In the genomic region with DNA sequence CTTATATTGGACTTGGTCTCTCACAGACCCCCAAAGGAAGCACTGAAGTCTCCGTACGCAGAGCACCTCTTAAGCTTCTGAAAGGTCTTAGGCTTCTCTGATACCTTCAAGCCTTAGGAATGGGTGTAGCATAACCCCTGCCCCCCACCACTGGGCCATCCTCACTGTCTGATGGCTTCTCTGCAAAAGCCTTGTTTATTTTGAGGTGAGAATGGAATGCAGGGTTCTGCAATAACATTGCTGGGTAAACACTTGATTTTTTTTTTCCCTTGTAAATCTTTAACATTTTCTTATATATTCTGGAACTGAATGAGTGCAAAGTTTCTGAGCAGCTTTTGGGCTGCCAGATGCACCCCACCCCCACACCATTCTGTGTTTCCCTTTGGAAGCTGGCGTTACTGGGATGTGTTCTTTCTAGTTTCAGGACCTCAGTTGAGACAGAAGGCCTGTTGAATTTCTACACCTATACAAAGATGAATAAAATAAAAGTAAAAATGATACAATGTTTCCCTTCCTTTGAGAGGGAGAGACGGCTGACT, we compare ENCODE assay signal across 29 mouse cellular contexts. TPM values are rescaled to one million over a fixed set of nuclear protein-coding genes. Genes with fewer than 3 reads are reported as not detected.
DNase-seq lines count a peak whose midpoint lies in the region; ATAC-seq and TF ChIP-seq lines count a peak whose summit lies in the region.
"Had no signal": no experiment of that assay in that cellular context is flagged by ENCODE, and none has a peak within 500 bp of the region (broad histone marks: within the 10 kb centered on the region; RNA-seq: fewer than 3 reads in every experiment).

No protein-coding gene starts in this region.

- no peaks in the 10 kb centered on the region for H3K9me3 ChIP-seq in intestine, embryonic 14.5 days (ENCODE audit: control insufficient read depth, low read length)
- H3K9me3 ChIP-seq in intestine, embryonic 16.5 days (ENCODE audit: control insufficient read depth, low read length) = no peaks in the 10 kb centered on the region
- no peaks in the 10 kb centered on the region for H3K9me3 ChIP-seq in liver, embryonic 15.5 days (replicated peaks)
- H3K9me3 ChIP-seq in limb, embryonic 10.5 days (replicated peaks) = no peaks in the 10 kb centered on the region
- no peaks in the 10 kb centered on the region for H3K9me3 ChIP-seq in hindbrain, postnatal 0 days (ENCODE audit: low read length)
- H3K9me3 ChIP-seq: forebrain, embryonic 13.5 days; hindbrain, embryonic 10.5 days; hindbrain, embryonic 15.5 days; intestine, embryonic 15.5 days had no signal

- H3K36me3 ChIP-seq in intestine, embryonic 14.5 days (ENCODE audit: control insufficient read depth, insufficient read depth, low read length) = no peaks in the 10 kb centered on the region
- no peaks in the 10 kb centered on the region for H3K36me3 ChIP-seq in intestine, embryonic 16.5 days (ENCODE audit: control insufficient read depth, insufficient read depth, low read length)
- no peaks in the 10 kb centered on the region for H3K36me3 ChIP-seq in liver, embryonic 15.5 days (replicated peaks)
- H3K36me3 ChIP-seq in limb, embryonic 10.5 days = no peaks in the 10 kb centered on the region
- H3K36me3 ChIP-seq in hindbrain, postnatal 0 days (ENCODE audit: insufficient read depth, low read length) = no peaks in the 10 kb centered on the region
- H3K36me3 ChIP-seq: hindbrain, embryonic 10.5 days; hindbrain, embryonic 15.5 days; intestine, embryonic 15.5 days had no signal

- H3K27me3 ChIP-seq in intestine, embryonic 14.5 days (replicated peaks; ENCODE audit: control insufficient read depth, insufficient read depth, low read length) = no peaks in the 10 kb centered on the region
- H3K27me3 ChIP-seq in intestine, embryonic 16.5 days (replicated peaks; ENCODE audit: control insufficient read depth, insufficient read depth, low read length) = no peaks in the 10 kb centered on the region
- H3K27me3 ChIP-seq in liver, embryonic 15.5 days = no peaks in the 10 kb centered on the region
- no peaks in the 10 kb centered on the region for H3K27me3 ChIP-seq in limb, embryonic 10.5 days (ENCODE audit: low read depth, poor library complexity, severe bottlenecking)
- no peaks in the 10 kb centered on the region for H3K27me3 ChIP-seq in hindbrain, postnatal 0 days (ENCODE audit: insufficient read depth, low read length)
- H3K27me3 ChIP-seq: CH12.LX; hindbrain, embryonic 15.5 days; intestine, embryonic 15.5 days had no signal

- ATAC-seq in intestine, embryonic 14.5 days (replicated peaks; ENCODE audit: low FRiP score, low TSS enrichment, low read depth) = no peak
- ATAC-seq in intestine, embryonic 16.5 days = no peak
- ATAC-seq in liver, embryonic 15.5 days (ENCODE audit: insufficient read depth) = peak; percentile 50
- no peak for ATAC-seq in hindbrain, postnatal 0 days
- ATAC-seq: forebrain, embryonic 13.5 days; intestine, embryonic 15.5 days had no signal

- H3K27ac ChIP-seq in intestine, embryonic 14.5 days (ENCODE audit: low read depth) = no peak overlapping the region
- no peak overlapping the region for H3K27ac ChIP-seq in intestine, embryonic 16.5 days (ENCODE audit: low read length)
- no peak overlapping the region for H3K27ac ChIP-seq in liver, embryonic 15.5 days (replicated peaks)
- H3K27ac ChIP-seq in limb, embryonic 10.5 days = no peak overlapping the region
- no peak overlapping the region for H3K27ac ChIP-seq in hindbrain, postnatal 0 days
- H3K27ac ChIP-seq: forebrain, embryonic 13.5 days; hindbrain, embryonic 10.5 days; hindbrain, embryonic 15.5 days; intestine, embryonic 15.5 days; stomach, postnatal 0 days had no signal

- H3K9ac ChIP-seq in intestine, embryonic 14.5 days (ENCODE audit: low read length) = no peak overlapping the region
- H3K9ac ChIP-seq in intestine, embryonic 16.5 days (ENCODE audit: low read depth, low read length) = no peak overlapping the region
- H3K9ac ChIP-seq in liver, embryonic 15.5 days = no peak overlapping the region
- H3K9ac ChIP-seq in hindbrain, postnatal 0 days (replicated peaks; ENCODE audit: low read length) = no peak overlapping the region
- H3K9ac ChIP-seq: forebrain, embryonic 13.5 days; hindbrain, embryonic 15.5 days; intestine, embryonic 15.5 days; lung, embryonic 14.5 days had no signal

- no peak for TF ChIP-seq CTCF in hindbrain, postnatal 0 days (IDR thresholded peaks at IDR 0.05; ENCODE audit: low read depth)

- peak; percentile 27 for DNase-seq in intestine, embryonic 14.5 days (ENCODE audit: low spot score)
- peak; percentile 5 to 36 for DNase-seq in kidney, postnatal 25 days
- DNase-seq in kidney, adult 9 months = no peak
- DNase-seq in liver = no peak
- DNase-seq in limb, embryonic 10.5 days (ENCODE audit: low spot score) = peak; percentile 19
- DNase-seq in hindbrain, postnatal 0 days (ENCODE audit: low spot score) = no peak
- DNase-seq: adrenal gland, adult 8-10 months; cerebellum, adult 8-10 months; cerebellum, postnatal 36 days; gastrocnemius, postnatal 10 days; heart, postnatal 14 days; layer of hippocampus, postnatal 36 days; lung, embryonic 14.5 days; lung, postnatal 14 days; midbrain, embryonic 14.5 days; thymus, adult 18-20 months; thymus, postnatal 25 days had no signal

- no peak overlapping the region for H3K4me3 ChIP-seq in intestine, embryonic 14.5 days (ENCODE audit: low read depth, low read length)
- no peak overlapping the region for H3K4me3 ChIP-seq in intestine, embryonic 16.5 days (ENCODE audit: low read length)
- H3K4me3 ChIP-seq in liver, embryonic 15.5 days (replicated peaks) = no peak overlapping the region
- H3K4me3 ChIP-seq in limb, embryonic 10.5 days = no peak overlapping the region
- H3K4me3 ChIP-seq in hindbrain, postnatal 0 days (ENCODE audit: low read length) = no peak overlapping the region
- H3K4me3 ChIP-seq: forebrain, embryonic 13.5 days; hindbrain, embryonic 10.5 days; hindbrain, embryonic 15.5 days; intestine, embryonic 15.5 days had no signal

- H3K4me2 ChIP-seq in intestine, embryonic 14.5 days (ENCODE audit: low read length) = no peak overlapping the region
- no peak overlapping the region for H3K4me2 ChIP-seq in intestine, embryonic 16.5 days (ENCODE audit: low read depth, low read length)
- no peak overlapping the region for H3K4me2 ChIP-seq in liver, embryonic 15.5 days
- no peak overlapping the region for H3K4me2 ChIP-seq in hindbrain, postnatal 0 days (ENCODE audit: low read depth, low read length)
- H3K4me2 ChIP-seq: forebrain, embryonic 13.5 days; hindbrain, embryonic 15.5 days; intestine, embryonic 15.5 days; liver, embryonic 11.5 days; lung, embryonic 14.5 days had no signal

- peaks cover 6% of the 10 kb centered on the region; the same call in 1 of the 2 replicates for H3K4me1 ChIP-seq in intestine, embryonic 14.5 days (replicated peaks; ENCODE audit: control insufficient read depth, insufficient read depth, low read length)
- peaks cover 4% of the 10 kb centered on the region; the same call in 1 of the 2 replicates for H3K4me1 ChIP-seq in intestine, embryonic 16.5 days (ENCODE audit: control insufficient read depth, insufficient read depth, low read length)
- no peaks in the 10 kb centered on the region; the same call in 1 of the 2 replicates for H3K4me1 ChIP-seq in liver, embryonic 15.5 days (replicated peaks)
- H3K4me1 ChIP-seq in limb, embryonic 10.5 days = no peaks in the 10 kb centered on the region
- H3K4me1 ChIP-seq in hindbrain, postnatal 0 days (ENCODE audit: insufficient read depth, low read length) = no peaks in the 10 kb centered on the region
- H3K4me1 ChIP-seq: hindbrain, embryonic 10.5 days; hindbrain, embryonic 15.5 days; intestine, embryonic 15.5 days had no signal

- WGBS in intestine, embryonic 14.5 days = 66% methylated on average over 4 of the region's 4 CpGs
- WGBS in intestine, embryonic 16.5 days = 75% methylated on average over 4 of the region's 4 CpGs
- 62% methylated on average over 4 of the region's 4 CpGs for WGBS in liver, embryonic 15.5 days (ENCODE audit: insufficient replicate concordance)
- 87% methylated on average over 4 of the region's 4 CpGs for WGBS in limb, embryonic 10.5 days
- 91% methylated on average over 4 of the region's 4 CpGs for WGBS in hindbrain, postnatal 0 days

RNA-seq across cellular contexts. Expression of a gene that starts 33.9 kb away (rescaled TPM):
- polyA plus RNA-seq in intestine, embryonic 14.5 days (2014; fragmentation: Nextera tagmentation; extraction: Ambion mirVana) = 1.1 and 1.5 TPM in 2 replicates
- polyA plus RNA-seq in intestine, embryonic 16.5 days (2015; fragmentation: Nextera tagmentation; extraction: Ambion mirVana) = 1.2 and 1.4 TPM in 2 replicates
- 0.15 and 0.25 TPM in 2 replicates for polyA plus RNA-seq in liver, embryonic 15.5 days (2015; fragmentation: Nextera tagmentation; extraction: Ambion mirVana)
- polyA plus RNA-seq in limb, embryonic 10.5 days (2016; fragmentation: Nextera tagmentation; extraction: Ambion mirVana) = 1.5 and 1.9 TPM in 2 replicates
- total RNA-seq in hindbrain, postnatal 0 days (2014; rRNA removed) = 4.5 and 4.7 TPM in 2 replicates
- 2.4 and 2.9 TPM in 2 replicates for polyA plus RNA-seq in hindbrain, postnatal 0 days (2015; fragmentation: Nextera tagmentation; extraction: Ambion mirVana)
- total RNA-seq: CH12.LX; granulocyte monocyte progenitor cell, adult 5-6 weeks; monocyte, adult 5-6 weeks had no signal
- polyA plus RNA-seq: C2C12 had no signal

Comparison
In these comparisons a context has a peak if more than half of its experiments do, and no peak if none do; other contexts are left out.
1. DNase-seq: peak in intestine, embryonic 14.5 days (single experiment), kidney, postnatal 25 days (2 of 2) and limb, embryonic 10.5 days (single experiment); none in kidney, adult 9 months (single experiment), liver (single experiment) and hindbrain, postnatal 0 days (single experiment).